7 mouse cellular contexts compared by ENCODE assay signal in genomic region chr10:76963997-76964396, GRCm38 (mm10). TPM values are rescaled to one million over a fixed set of nuclear protein-coding genes. Genes with fewer than 3 reads are reported as not detected.
DNase-seq lines count a peak whose midpoint lies in the region; ATAC-seq and TF ChIP-seq lines count a peak whose summit lies in the region.

No protein-coding gene starts in this region.

- peak overlapping the region; percentile 1; the same call in 1 of the 2 replicates for H3K4me2 ChIP-seq in heart, embryonic 12.5 days
- peak overlapping the region; percentile 32; the same call in 1 of the 2 replicates for H3K4me2 ChIP-seq in limb, embryonic 11.5 days (ENCODE audit: low read depth, severe bottlenecking)
- no peak overlapping the region for H3K4me2 ChIP-seq in stomach, postnatal 0 days (replicated peaks; ENCODE audit: low read depth)

- peaks cover 41% of the 10 kb centered on the region for H3K4me1 ChIP-seq in heart, embryonic 12.5 days (replicated peaks)
- peaks cover 30% of the 10 kb centered on the region for H3K4me1 ChIP-seq in limb, embryonic 11.5 days (ENCODE audit: control insufficient read depth, insufficient read depth, low read length)
- 0 out of 2 replicates have a peak, but pooled peaks cover 3% of the 10 kb centered on the region for H3K4me1 ChIP-seq in stomach, postnatal 0 days (replicated peaks; ENCODE audit: control insufficient read depth, insufficient read depth)

- no peaks in the 10 kb centered on the region for H3K36me3 ChIP-seq in heart, embryonic 12.5 days
- no peaks in the 10 kb centered on the region for H3K36me3 ChIP-seq in limb, embryonic 11.5 days (ENCODE audit: control insufficient read depth, insufficient read depth, low read length)
- H3K36me3 ChIP-seq in stomach, postnatal 0 days (ENCODE audit: control insufficient read depth, insufficient read depth, low read length): no peaks in the 10 kb centered on the region

- 21% methylated on average over 9 of the region's 9 CpGs for whole genome bisulfite sequencing in heart, embryonic 12.5 days
- 16% methylated on average over 9 of the region's 9 CpGs for WGBS in limb, embryonic 11.5 days
- 30% methylated on average over 9 of the region's 9 CpGs for WGBS in stomach, postnatal 0 days

- peak; percentile 29 for DNase-seq in ES-CJ7 (ENCODE audit: low read depth, low spot score)
- peak; percentile 33 for DNase-seq in ZHBTc4 (ENCODE audit: low read depth, low spot score)
- DNase-seq in limb, embryonic 11.5 days (ENCODE audit: low spot score): no peak
- DNase-seq in stomach, postnatal 0 days (ENCODE audit: low spot score): peak; percentile 15
- no peak for DNase-seq in urinary bladder, postnatal 36 days (ENCODE audit: low spot score in 2 of 2)
- DNase-seq in spleen, postnatal 4 days (ENCODE audit: low spot score in 2 of 2): no peak

- TF ChIP-seq CTCF in stomach, postnatal 0 days (IDR thresholded peaks at IDR 0.05; ENCODE audit: low read depth): no peak

- no peak overlapping the region for H3K4me3 ChIP-seq in heart, embryonic 12.5 days
- no peak overlapping the region for H3K4me3 ChIP-seq in limb, embryonic 11.5 days (ENCODE audit: low read depth, low read length)
- H3K4me3 ChIP-seq in stomach, postnatal 0 days (ENCODE audit: low read depth, low read length): no peak overlapping the region

- no peak for ATAC-seq in heart, embryonic 12.5 days (ENCODE audit: insufficient number of reproducible peaks, low FRiP score)
- ATAC-seq in limb, embryonic 11.5 days (ENCODE audit: insufficient number of reproducible peaks, low FRiP score, low TSS enrichment, low read depth): no peak
- no peak for ATAC-seq in stomach, postnatal 0 days (ENCODE audit: low FRiP score, low TSS enrichment)

- 0 out of 2 replicates have a peak, but pooled peaks cover 6% of the 10 kb centered on the region for H3K27me3 ChIP-seq in heart, embryonic 12.5 days (replicated peaks)
- H3K27me3 ChIP-seq in limb, embryonic 11.5 days (ENCODE audit: control insufficient read depth, insufficient read depth, low read length): no peaks in the 10 kb centered on the region
- no peaks in the 10 kb centered on the region for H3K27me3 ChIP-seq in stomach, postnatal 0 days (ENCODE audit: control insufficient read depth, insufficient read depth, low read length)

- TF ChIP-seq EP300 in stomach, postnatal 0 days (optimal IDR thresholded peaks at IDR 0.05): no peak

- H3K9ac ChIP-seq in heart, embryonic 12.5 days: 0 out of 2 replicates have a peak overlapping the region, but pooled peaks have one; percentile 1
- no peak overlapping the region for H3K9ac ChIP-seq in limb, embryonic 11.5 days (ENCODE audit: low read length)
- no peak overlapping the region for H3K9ac ChIP-seq in stomach, postnatal 0 days (ENCODE audit: low read length)

- H3K9me3 ChIP-seq in heart, embryonic 12.5 days (replicated peaks): no peaks in the 10 kb centered on the region
- no peaks in the 10 kb centered on the region for H3K9me3 ChIP-seq in limb, embryonic 11.5 days (ENCODE audit: control insufficient read depth, low read length)
- no peaks in the 10 kb centered on the region for H3K9me3 ChIP-seq in stomach, postnatal 0 days (ENCODE audit: control insufficient read depth, low read length)

- H3K27ac ChIP-seq in heart, embryonic 12.5 days (ENCODE audit: poor library complexity, severe bottlenecking): no peak overlapping the region
- H3K27ac ChIP-seq in limb, embryonic 11.5 days (replicated peaks; ENCODE audit: low read depth, low read length): no peak overlapping the region; the same call in 1 of the 2 replicates
- H3K27ac ChIP-seq in stomach, postnatal 0 days (replicated peaks): no peak overlapping the region

RNA-seq across cellular contexts. Expression of gene Pcbp3, which starts 2.3 kb away (rescaled TPM):
- 11.7 and 12.6 TPM in 2 replicates for polyA plus RNA-seq in heart, embryonic 12.5 days (2016; fragmentation: Nextera tagmentation; extraction: Ambion mirVana)
- polyA plus RNA-seq in limb, embryonic 11.5 days (2014; fragmentation: Nextera tagmentation; extraction: Ambion mirVana): 19.4 and 21.2 TPM in 2 replicates
- polyA plus RNA-seq in stomach, postnatal 0 days (2015; fragmentation: Nextera tagmentation; extraction: Ambion mirVana): 15.3 and 18.5 TPM in 2 replicates

Comparison
In these comparisons a context has a peak if more than half of its experiments do, and no peak if none do; other contexts are left out.
1. DNase-seq: peak in ES-CJ7 (single experiment), ZHBTc4 (single experiment) and stomach, postnatal 0 days (single experiment); none in limb, embryonic 11.5 days (single experiment), urinary bladder, postnatal 36 days (0 of 2) and spleen, postnatal 4 days (0 of 2).